Mouse (Mus musculus) cerebellum, postnatal 10 days (tissue): ENCODE results near the gene Wdr41.

ENCODE experiments used
- DNase-seq, 2 experiments: peaks; one replicate each; pipeline ENCODE4 v3.0.0; 2021; ENCODE audit warnings: mixed read lengths in 2 of 2

The Wdr41 gene

DNA sequence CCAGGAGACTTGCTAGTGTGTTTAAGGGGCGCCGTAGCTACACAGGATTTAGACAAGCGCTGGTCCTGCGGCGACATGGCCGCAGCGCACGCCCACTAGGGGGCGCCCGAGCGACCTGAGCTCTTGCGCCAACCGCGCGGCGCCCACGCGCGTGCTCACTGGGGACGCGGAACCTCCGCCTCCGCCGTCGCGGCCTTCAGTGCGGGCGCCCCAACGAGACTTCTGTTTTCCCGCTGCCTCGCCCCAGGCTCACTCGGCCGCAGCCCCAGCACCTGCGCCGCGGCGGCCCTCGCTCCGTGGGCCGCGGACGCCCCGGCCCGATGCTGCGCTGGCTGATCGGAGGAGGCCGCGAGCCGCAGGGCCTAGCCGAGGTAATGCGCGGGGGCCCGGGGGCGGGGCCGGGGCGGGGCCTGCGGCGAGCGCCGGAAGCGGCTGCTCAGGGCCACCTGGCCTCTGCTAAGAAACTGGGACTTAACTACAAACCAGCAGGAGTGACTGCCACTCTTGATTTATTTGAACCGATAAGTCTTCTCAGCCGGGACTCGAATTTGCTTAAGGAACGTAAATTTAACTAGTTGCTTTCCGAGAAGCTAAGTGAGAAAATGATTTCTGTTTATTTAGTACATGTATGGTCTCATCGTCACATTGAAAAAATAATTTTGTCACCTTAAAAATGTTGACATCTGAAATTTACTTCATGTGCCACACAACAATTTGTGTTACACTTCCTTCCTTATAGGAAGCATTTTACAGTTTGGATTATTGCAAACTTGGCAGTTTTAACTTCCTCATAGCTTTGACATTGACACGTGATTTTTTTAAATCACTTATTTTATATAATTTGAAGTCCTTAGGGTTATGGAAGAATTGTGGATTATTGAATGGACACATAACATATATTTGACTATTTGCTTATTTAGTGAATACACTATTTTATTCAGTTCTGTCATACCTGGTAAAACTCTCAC is at the start of gene Wdr41:
Gene Wdr41, plus strand, starts transcription at position 126 of the 968 bp plus-strand sequence.
- peak; percentile 96 for DNase-seq

DNA sequence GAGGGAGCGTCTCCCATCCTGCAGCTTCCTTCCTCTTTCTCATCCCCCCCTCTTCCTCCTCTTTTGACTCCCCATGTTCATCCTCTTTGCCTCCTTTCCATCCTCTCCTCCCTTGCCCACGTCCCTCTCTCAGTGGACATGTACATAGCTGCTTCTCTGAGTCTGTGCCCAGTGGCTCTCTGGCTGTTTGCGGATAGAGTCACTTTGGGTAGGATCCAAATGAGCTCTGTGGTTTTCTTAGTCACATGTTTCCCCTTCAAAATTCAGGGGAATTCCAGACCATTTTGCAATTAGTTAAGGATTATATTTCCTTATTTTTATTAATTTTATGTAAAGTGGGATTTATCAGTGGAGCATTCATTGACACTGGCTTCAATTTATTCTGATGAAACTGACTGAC is 48.1 kb upstream of the Wdr41 start:
- DNase-seq: no peak

DNA sequence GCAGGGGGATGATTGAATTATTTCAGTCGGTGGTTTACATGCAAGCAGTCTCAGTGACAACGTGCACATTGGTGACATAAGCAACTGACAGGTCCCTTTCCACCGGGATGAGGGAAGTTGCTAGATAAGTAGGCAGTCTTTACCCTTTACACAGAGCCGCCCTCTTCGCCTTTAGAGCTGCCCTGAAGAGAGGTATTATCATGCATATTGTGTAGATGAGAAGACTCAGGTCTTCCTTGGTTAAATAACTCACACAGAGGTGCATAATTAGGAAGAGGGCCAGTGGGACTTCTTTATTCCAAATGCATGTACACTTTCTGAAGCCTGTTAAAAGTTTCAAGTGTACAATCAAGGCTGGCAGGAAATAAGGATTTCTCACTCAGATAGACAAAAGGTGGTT is 37.7 kb upstream of the Wdr41 start:
- no peak for DNase-seq

DNA sequence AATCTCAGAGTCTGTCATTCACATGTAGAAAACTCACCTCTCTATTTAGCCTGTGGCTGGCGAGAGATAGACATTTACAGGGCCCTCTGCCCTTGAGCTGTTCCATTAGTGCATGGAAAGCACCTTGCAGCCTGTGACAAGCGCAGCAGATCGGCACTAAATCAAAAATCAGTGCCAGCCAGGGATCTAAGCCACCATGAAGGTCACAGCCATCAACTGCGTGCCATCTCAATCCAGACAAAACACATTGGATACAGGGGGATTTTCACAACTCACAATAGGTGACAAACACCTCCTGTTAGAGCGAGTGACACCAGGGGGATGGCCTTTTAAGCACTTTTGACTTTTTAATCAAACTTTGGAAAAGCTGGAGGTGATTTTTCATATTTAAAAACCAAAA is 36.0 kb upstream of the Wdr41 start:
- DNase-seq: peak; percentile 33 to 38

DNA sequence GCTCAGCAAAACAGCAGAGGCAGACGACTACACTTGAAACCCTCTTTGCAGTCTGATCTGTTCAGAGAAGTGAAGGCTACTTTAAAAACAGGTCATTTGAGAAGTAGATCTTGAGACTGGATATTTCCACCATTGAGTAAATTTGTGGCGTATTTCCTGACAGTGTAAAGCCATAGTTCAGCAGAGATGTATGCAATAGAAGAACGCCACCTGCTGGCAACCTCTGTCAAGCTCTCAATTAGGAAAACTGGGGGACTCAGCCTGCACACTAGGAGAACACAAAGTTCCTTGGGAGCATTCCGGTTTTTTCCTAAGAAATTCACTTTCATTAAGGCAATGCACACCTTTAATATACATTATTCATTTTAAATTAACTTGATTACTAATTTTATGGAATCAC is 34.9 kb upstream of the Wdr41 start:
- peak; percentile 81 to 83 for DNase-seq

DNA sequence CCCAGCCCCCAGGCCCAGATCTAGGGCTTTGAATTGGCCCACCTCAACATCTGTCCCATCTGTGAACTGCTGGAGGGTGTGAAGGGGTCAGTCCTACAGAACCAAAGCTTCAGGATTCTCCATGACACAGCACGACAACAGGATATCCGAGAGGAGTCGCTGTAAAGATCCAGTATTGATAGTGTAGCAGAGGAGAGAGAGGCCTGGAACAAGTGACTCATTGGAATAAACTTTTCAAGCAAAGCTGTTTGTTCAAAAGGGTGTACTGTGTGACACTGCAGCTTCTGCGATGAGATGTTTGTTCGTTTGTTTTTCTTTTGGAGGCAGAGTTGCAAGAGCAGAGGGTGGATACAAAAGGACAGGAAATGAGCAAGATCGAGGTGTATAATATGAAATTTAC is 20.2 kb upstream of the Wdr41 start:
- DNase-seq: no peak

DNA sequence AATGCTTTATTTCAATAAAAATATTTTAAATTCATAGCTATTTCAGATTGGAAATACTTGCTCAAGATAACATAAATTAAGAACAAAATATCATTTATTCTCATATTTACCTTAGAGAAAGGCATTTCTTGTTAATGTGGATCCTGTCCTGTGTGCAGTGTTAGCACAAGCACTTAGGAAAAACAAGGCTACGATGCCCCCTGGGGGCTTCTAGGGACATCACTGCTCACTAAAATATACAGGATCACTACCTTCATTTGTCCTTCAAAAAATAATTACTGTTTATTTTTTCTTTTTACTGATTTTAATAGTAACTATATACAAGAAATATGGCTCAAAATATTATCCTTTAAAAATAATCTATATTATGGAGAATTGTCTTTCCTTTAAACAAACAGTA is 18.2 kb upstream of the Wdr41 start:
- peak; percentile 43 to 47 for DNase-seq

DNA sequence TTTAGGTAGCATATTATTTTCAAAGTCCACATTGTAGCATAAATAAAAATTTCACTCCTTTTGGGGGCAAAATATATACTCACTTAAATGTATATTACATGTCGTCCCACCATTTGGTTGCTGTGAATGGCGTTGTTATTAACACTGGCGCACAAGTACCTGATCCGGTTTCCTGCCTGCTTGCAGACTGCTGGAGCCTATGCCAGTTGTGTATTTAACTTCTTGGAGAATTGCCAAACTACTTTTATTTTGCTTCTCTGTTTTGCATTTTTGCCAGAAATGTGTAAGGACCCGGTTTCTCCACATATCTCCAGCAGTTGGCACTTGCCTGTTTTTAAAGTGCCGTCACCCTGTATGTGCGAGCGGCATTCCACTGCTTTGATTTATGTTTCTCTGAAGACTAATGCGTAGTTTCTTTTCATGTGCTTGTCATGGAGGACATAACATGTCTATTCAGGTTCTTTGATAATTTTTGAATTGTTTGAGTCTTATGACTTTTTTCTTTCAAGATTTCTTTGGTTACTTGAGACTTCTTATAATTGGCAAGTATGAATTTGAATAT is 6.1 kb upstream of the Wdr41 start:
- no peak for DNase-seq

DNA sequence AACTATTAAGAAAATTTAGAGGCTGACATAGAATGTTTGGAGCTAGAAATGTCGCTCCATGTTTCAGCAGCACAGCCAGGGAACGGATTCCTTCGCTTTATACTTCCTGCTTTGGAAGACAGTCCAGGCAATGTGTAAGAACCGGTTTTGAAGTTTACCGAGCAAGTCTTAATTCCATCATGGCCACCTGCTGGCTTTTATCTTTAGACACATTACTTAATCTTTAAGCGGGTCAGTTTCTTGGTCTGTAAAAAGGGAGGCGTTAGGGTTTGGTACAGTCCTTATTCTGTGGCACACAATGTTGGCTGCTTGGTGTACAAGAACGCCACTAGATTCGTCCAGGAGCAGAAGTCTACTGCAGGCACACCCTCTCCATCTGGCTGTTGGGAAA is 321 bp upstream of the Wdr41 start:
- DNase-seq: no peak

DNA sequence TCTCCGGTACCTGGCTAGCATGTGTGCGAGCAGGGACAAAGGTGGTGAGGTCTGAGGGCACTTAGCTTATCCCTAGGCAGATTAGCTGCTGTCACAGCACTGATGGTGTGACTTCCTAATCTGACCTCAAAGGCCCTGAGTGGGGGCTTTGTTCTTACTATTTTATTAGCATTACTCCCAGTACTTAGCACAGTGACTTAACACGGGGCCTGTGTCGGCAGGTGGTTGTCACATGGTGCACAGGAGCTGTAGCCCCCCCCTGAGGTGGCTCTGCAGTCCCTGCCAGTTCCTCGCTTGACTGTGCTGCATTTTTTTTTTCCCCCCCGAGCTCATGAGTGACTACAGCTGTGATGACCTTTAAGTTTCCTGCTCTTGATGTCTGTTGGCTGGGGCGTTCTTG is 2.9 kb downstream of the Wdr41 start:
- no peak for DNase-seq

DNA sequence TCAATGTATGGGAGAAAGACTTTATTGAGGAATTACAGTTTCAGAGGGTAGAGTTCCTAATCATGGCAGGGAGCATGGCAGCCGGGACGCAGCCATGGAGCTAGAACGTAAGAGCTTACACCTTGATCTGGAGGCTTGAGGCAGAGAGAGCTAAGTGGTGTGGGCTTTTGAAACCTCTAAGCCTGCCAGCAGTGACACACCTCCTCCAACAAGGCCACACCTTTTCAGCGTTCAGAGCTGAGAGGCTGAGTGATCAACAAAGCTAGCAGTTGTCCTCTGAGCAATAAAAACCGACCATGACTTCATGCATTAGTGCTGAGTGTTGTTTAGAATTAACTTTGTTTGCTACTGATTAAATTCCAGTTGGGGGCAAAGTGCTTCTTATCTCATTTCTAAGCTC is 14.4 kb downstream of the Wdr41 start:
- DNase-seq: no peak

DNA sequence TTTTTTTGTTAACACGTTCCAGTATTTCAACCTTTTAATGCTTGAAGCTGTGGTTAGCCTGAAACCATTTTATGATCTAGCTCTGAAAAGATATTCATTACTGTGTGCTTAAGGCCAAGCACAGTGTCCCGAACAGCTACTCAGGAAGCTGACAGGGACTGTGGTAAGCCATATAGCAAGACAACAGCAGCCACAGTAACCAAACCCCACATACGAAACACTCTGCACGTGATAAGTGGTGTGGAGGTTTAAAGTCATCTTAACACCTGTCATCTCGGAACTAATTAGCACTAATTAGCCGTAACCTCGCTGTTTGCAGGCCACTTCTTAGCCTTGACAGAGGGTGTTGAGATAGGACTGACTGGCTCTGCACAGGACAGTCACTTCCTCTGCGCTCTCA is 31.1 kb downstream of the Wdr41 start:
- DNase-seq: no peak

DNA sequence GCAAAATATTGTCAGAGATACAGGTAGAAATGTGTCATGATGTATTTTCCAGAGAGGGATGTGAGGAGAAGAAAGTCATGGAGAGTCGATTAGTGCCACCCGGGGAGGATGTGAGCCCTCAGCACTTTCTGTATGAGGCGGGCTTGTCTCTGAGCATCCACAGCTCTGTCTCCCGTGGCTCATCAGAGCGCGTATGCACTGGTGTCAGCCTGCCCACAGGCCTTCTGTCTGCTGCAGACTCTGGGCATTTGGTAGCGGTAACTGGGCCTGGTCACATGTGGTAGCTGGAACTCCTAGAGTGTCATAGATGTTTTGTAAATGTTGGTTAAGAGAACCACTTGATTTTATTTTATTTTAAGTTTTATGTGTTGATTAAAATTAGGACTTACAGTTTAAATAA is 33.1 kb downstream of the Wdr41 start:
- no peak for DNase-seq

DNA sequence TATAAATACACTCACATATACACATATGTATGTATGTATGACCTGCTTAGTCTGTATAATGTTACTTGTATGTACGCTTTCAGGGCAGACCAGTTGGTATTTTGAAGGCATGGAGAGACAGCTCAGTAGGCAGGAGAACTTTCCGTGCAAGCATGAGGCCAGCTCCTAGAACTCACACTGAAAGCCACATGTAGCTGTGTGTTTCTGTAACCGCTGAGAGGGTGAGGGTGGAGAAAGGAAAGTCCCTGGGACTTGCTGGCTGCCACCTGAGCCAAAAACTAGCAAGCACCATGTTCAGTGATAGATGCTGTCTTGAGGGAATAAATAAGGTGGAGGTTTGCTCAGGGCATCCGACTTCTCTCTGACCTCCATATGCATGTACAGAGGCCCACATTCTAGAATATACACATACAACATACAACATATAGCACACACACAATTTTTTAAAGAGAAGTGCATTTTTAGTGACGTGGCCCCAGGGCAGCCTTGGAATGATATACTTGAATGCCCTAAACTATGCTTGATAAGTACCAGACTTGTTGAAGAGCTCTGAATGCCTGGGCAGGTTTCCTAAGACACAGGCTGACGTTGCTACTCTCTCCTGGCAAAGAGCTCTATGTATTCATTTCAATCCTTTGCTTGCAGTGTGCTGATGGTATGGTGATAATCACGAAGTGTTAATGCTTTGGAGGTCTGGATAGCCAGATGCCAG is 35.6 kb downstream of the Wdr41 start:
- no peak for DNase-seq

DNA sequence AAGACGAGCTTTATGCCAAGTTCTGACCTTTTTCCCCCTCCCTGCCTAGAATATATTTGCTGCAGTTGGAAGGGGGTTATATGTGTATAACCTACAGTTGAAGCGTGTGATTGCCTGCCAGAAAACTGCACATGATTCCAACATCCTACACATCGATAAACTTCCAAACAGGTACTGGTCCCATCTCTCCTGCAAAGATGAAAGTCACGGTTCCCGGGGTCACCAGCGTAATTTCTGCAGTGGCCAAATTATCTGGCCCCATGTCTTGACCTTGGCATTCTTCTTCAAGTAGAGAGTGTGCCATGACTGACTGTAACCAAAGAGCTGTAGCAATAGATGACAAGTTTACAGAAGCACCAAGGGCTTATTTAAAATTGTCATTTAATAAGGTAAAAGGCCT is 41.1 kb downstream of the Wdr41 start:
- no peak for DNase-seq

DNA sequence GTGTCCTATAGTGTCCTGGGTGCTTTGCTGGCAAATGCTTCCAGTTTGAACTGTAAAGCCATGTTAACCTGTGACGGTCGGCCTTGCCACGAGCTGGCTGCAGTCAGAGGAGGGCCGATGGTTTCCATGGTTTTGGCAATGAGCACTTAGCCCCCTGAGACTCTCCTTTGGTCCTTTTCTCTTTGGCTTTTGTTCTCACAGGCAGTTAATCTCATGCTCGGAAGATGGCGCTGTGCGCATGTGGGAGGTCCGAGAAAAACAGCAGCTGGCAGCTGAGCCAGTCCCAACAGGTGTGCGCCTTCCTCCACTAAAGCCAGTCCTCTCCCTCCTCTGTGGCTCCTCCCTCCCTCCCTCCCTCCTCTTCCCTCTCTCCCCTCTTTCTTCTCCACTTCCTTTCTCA is 41.8 kb downstream of the Wdr41 start:
- DNase-seq: peak; percentile 84 to 85

DNA sequence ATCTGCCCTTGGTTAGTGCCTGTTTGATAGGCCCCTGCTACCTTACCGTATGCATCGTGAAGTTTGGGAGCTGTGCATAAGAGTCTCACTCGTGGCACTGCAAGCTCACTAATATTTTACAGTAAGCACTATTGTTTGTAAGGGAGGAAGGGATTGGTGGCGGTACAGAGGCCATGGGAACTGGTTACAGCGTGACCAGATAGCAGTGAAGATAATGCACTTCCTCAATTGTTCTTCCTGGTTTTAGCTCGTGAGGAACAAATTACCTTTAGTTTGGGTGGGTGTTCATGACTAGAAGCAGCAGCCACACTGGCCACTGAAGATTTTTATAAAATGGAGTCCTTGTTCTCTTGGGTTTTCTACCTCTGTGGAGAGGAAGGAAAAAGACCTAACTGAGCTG is 43.2 kb downstream of the Wdr41 start:
- DNase-seq: no peak

DNA sequence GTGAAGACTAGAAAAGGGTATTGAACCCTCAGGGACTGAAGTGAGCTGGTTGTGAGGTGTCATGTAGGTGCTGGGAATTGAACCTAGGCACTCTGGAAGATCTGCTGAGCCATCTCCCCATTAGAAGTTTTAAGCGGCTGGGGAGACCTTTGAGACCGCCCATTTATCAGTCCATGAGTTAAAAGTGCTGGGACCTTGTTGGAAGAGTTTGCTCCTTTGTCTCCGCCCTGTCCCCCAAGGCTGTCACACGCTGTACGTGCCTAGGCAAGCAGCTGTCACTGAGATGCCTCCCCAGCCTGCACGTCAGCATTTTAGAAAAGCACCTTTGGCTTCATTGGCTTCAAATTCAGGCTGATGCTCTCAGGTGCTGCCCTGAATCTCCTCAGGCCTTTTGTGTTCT is 44.1 kb downstream of the Wdr41 start:
- DNase-seq: no peak

DNA sequence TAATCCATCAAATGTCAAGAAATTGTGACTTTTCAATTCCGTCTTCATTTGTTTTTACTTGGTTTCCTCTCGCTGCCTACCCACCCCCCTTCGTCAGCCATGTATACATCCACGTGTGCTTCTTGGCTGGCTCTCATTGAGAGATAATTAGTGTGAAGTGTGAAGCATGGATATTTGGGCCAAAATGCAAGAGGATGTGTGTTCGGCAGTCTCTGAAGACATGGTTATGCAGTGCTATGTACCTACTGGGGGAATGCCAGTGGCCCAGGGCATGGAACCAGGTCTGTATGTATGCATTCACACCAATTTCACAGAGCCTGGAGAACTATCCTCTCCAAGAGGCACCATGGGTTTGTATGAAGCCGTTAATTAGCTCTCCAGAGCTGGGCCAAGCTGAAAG is 54.7 kb downstream of the Wdr41 start:
- DNase-seq: no peak

DNA sequence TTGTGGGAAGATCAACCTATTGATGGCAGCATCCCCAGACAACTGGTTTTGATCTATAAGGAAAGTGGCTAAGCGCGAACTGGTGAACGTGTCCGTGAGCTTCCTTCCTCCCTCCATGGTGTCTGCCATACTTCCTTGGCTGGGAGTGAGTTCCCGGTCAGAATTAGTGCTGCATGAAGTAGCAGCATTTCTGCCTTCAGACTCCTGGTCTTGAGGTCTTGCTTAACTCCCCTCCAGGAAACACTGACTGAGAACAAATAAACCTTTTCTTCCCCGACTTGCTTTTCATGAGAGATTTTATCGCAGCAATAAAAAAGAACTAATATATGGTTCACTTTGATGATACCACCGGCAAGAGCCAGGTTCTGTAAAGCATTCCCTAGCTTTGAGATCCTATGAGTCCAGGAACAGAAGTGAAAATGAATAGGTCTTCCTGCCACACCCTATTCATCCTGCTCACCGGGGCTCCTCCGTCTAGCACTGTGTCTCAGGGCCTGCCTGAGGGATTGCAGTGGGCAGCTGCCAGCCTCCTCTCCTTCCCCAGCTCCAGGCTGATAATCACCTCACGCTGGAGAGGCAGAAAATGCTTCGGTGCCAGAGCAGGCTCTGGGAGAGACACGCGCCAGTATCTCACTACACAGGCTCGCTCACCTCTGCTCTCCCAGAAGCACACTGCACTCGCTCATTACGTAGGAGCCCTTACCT is 56.1 kb downstream of the Wdr41 start:
- DNase-seq: peak; percentile 30 to 38

DNA sequence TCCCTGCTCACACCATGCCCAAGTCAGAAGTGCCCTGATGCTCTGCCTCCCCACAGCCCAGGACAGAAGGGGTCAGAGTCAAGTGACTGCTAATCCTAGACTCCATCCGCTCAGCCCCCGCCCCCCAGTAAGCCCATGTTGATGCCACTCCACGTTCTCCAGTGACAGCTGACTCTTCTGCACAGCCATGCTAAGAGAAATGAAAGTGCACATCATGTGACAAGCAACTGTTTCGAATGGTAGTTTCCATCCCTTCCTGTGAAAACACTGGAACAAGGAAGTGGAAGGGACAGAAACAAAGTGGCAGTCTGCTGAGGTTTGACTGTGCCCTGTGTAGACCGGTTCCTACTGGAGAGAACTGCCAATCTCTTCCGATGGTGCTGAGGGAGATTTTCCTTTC is 56.8 kb downstream of the Wdr41 start:
- no peak for DNase-seq

DNA sequence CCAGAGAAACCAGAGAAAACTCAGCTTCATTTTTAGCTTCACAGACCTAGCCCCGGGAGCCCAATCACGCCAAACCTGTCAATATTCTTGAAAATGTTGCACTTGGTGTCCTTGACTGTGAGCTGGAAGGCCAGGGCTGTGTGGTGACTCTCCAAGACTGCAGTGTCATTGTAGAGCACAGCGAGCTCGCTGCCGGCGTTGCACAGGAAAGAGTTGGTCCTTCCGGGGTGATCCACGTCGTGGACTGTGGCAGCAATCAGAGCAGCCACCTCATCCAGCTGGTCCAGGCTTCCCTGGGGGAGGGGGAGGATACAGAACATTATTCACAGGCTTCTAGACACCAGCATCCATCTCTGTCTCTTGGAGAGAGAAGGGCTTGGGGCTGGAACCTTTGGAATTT is 58.0 kb downstream of the Wdr41 start:
- DNase-seq: peak; percentile 11 to 20

DNA sequence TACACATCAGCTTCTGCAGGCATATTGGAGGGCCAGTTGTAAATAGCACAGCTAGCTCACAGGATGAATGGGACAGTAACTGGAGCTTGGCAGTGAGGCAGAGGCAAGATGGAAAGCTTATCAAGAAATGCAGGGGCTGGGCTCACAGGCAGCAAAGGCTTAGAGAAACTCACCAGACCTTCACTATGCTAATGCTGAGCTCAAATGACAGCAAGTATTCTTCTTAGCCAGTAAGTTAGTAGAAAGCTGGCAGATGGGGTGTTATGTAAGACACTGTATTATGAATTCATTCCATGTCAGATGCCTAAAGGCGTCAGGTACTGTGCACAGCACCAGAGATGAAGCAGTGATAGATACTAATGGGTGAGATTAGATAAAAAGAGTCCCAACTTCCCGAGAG is 58.6 kb downstream of the Wdr41 start:
- DNase-seq: no peak
